Mouse (Mus musculus): ENCODE measurements around the gene Hist2h2aa1.
"Not testable (repeated sequence)": the region's sequence is repeated elsewhere in the genome, so short reads cannot be mapped to it uniquely, and the experiment has no call there.

The Hist2h2aa1 gene

DNA sequence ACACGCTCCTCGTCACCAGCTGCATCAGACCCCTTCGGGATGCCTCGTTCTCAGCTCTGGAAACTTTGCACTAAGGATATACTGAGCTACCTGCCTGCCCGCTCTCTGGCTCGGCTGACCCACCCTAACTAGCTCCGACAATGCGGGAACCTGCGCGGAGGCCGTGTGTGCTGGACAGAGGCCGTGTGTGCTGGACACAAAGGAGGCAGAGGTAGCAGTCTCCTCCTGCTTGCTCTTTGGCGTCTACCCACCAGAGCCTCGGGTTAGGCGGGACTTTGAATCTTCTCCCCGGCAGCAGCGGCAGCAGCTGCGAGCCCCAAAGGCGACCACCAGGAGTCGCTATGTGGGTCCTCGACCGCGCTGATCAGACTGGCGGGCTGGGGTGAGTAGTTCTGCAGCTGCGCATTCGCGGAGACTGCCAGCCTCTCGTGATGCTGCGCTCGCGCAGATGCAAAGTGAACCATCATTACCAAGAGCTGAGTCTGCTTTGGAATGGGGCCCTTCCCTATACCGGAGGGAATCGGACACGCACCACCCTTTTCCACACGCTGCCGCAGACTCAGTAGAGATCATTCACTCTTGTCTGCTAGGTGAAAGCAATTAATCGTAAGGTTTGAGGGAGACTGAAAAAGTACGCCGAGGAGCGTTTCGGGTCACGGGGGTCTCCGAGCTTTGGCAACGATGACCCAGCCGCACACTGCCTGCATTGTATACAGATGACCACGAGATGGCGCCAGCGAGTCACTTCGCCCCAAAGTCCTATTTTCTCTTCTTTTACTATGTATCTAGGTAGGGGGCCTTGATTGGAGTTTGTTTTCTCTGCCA, 32.7 kb downstream of the Hist2h2aa1 start:
- DNase-seq (ENCODE audit: low spot score in 2 of 2), result peak; percentile 79 to 90

DNA sequence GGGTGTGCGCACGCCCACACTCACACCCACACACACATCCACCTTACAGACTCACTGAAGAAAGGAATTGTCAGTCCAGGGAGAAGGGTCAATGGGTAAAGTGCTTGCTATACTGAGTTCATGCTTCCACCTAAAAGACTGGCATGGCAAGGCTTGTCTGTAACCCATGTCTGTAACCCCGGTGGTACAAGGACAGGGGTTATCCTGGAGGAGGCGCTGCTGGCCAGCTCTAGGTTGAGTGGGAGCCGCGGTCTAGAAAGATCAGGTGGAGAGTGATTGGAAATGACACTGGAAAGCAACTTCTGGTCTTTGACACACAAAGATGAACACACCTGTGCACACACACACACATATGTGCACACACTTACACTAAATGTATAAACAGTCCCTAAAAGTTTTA, 35.4 kb downstream of the Hist2h2aa1 start:
- no peak for DNase-seq (ENCODE audit: low spot score in 2 of 2)

DNA sequence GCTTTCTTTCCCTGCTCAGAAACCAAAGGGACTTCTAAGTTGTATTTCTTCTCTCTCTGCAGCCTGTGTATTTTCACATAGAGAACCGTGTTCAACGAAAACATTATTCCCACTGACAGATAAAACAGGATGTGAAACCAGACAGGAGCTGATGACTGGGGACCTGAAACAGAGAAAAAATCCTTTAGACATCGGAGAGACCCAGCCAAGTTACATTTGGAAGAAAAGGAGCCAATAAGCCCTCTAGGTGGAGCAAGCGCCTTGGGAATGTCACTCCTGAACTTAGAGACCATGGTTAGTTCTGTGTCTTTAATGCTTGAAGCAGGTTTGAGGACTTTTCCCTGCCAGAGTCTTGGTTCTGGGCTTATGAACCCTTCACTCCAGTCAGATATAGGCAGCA, 39.2 kb downstream of the Hist2h2aa1 start:
- DNase-seq (ENCODE audit: low spot score in 2 of 2), result no peak

DNA sequence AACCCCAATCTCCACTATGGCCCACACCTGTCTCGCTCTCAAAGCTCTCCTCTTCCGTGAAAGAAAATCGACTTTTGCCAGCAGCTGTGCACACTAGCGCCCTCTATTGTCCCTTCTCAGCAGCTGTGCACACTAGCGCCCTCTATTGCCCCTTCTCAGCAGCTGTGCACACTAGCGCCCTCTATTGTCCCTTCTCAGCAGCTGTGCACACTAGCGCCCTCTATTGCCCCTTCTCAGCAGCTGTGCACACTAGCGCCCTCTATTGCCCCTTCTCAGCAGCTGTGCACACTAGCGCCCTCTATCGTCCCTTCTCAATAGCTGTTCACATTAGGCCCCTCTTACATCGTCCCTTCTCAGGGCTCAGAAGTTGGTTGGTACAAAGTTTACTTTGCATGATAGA, 42.0 kb downstream of the Hist2h2aa1 start:
- DNase-seq (ENCODE audit: low spot score in 2 of 2), result not testable (repeated sequence)

DNA sequence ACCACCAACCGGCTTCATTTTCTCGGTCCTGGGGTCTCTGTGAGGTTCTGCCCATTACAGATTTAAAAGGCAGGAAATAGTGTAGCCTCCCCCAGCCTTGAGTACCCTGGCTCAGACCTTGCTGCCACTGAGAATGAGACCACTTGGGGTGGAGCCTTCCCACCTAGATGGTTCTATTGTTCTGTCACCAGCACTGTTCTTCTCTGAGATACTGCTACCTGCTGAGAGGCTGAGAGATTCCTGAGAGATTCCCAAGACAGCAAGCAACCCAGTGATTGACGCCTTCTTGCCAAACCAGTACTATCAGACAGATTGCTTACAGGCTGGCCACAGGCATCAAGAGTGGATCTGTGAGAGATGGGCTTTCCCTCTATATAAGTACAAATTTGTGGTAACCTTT, 43.9 kb downstream of the Hist2h2aa1 start:
- DNase-seq (ENCODE audit: low spot score in 2 of 2), result no peak

DNA sequence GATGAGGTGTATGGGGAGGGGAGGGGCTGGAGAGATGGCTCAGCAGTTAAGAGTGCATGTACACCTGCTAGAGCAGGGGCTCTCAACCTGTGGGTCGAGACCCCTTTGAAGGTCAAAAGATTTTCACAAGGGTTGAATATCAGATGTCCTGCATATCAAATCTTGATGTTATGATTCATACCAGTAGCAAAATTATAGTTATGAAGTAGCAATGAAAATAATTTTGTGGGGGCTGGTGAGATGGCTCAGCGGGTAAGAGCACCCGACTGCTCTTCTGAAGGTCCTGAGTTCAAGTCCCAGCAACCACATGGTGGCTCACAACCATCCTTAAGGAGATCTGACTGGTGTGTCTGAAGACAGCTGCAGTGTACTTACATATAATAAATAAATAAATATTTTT, 45.4 kb downstream of the Hist2h2aa1 start:
- DNase-seq (ENCODE audit: low spot score in 2 of 2), result not testable (repeated sequence)

DNA sequence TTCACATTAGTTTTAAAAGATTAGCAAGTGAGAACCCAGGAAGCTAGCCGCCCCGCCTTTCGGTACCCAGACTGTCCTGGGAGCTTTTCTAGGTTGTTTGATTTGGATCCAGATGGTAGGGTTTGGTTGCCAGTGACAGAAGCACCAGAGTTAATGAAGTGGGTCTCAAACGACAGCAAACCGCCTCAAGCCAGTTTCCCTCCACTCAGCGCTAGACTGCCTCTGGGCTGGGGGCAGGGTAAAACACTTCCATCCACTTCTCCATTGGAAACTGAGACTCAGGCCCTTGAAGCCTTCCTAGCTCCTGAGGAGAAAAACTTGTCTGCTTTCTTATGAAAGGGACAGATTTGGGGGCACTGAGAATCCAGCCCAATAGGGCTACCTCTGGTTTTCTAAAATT, 47.3 kb downstream of the Hist2h2aa1 start:
- DNase-seq (ENCODE audit: low spot score in 2 of 2), result no peak

DNA sequence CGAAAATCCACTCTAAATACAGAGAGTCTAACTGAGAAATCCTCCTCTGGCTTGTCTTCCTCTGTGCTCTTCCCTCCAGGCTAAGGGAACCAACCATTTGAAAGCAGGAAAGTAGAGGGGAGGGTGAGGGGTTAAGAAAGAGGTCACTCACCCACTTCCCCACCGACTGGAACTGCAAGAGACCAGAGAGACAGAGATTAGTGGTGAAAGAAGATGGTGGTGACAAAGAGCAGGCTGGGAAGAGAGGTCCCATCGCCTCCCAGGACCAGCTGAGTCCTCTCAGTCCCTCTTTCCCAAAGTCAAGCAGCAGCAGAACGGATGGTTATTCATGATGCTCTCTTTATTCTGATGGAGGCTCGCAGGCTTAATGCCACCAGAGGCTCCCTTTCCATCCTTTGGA, 48.1 kb downstream of the Hist2h2aa1 start:
- no peak for DNase-seq (ENCODE audit: low spot score in 2 of 2)

DNA sequence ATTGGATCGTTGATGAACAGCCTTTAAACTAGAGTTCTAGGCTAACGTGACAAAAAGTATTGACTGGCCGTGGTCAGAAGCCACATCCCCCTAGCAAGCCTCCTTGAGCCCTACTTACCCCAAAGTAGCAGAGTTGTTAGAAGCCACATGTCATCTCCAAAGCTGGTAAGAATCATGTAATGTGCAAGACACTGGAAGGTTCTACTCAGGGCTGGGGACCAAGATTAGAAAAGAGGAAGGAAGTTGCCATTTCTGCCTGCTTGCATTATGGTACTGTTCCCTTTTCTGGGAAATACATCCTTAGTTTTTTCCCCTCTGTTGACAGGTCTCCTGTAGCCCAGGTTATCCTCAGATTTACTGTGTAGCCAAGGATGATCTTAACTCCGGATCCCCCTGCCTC, 48.5 kb downstream of the Hist2h2aa1 start, which contains the start of gene Fcgr1:
Gene Fcgr1, minus strand, starts transcription at position 183 of the 400 bp plus-strand sequence.
- no peak for DNase-seq (ENCODE audit: low spot score in 2 of 2)

Data from frontal cortex, postnatal 25 days (tissue).